Mouse (Mus musculus) small intestine, adult 2 months (tissue): ENCODE measurements around the gene Hoxd8. TPM values are rescaled to one million over a fixed set of nuclear protein-coding genes. Genes with fewer than 3 reads are reported as not detected.

Source experiments
- H3K27ac ChIP-seq: fragments of 200-500 bp; 2 replicates; pipeline ENCODE4 v1.5.1; 2012; ENCODE audit warnings: low read depth, low read length, control low read depth, inconsistent platforms; ENCODE audit not compliant: insufficient read depth
- H3K27me3 ChIP-seq: fragments of 200-500 bp; 2 replicates; pipeline ENCODE4 v1.6.1; 2012; ENCODE audit warnings: mild to moderate bottlenecking, moderate library complexity, low read length, inconsistent platforms; ENCODE audit not compliant: control insufficient read depth, insufficient read depth
- H3K36me3 ChIP-seq: fragments of 200-500 bp; 2 replicates; pipeline ENCODE4 v1.6.1; 2012; ENCODE audit warnings: mild to moderate bottlenecking, low read length, control low read depth, inconsistent platforms; ENCODE audit not compliant: control insufficient read depth, insufficient read depth
- H3K4me1 ChIP-seq: fragments of 200-500 bp; 2 replicates; pipeline ENCODE4 v1.6.1; 2012; ENCODE audit warnings: low read length, inconsistent platforms, mixed read lengths; ENCODE audit not compliant: control insufficient read depth, insufficient read depth, insufficient read length
- H3K4me3 ChIP-seq: fragments of 200-500 bp; 2 replicates; pipeline ENCODE4 v1.5.1; 2012; ENCODE audit warnings: low read depth, mild to moderate bottlenecking, control low read depth, inconsistent platforms, low read length, moderate library complexity
- CTCF ChIP-seq: fragments of 200-500 bp; IDR thresholded peaks from 2 replicates; pipeline ENCODE4 v1.5.1; 2012; ENCODE audit warnings: low read depth, mild to moderate bottlenecking, control low read depth, inconsistent platforms, low read length, moderate library complexity, mixed read lengths; ENCODE audit not compliant: insufficient replicate concordance, insufficient read length; ENCODE audit errors: extremely low read depth
- POLR2A ChIP-seq: fragments of 200-500 bp; IDR thresholded peaks from 2 replicates; pipeline ENCODE4 v1.6.1; 2012; ENCODE audit warnings: low read depth, mild to moderate bottlenecking, control low read depth, inconsistent platforms, low read length, moderate library complexity
- WGBS: fragments of 180-500 bp; shearing (Covaris S2); methylation state at CpG from one replicate; pipeline ENCODE4 v1.1.7; 2018; 5-methylcytosine and 5-hydroxymethylcytosine counted together
- polyA plus RNA-seq: library from polyadenylated mRNA; depleted of rRNA; stranded (reverse); fragments of >200 nt; gene quantifications from 2 replicates; pipeline ENCODE4 v1.2.3, GENCODE M21; 2012; rRNA removed

The Hoxd8 gene
- polyA plus RNA-seq, result 0.60 and 3.1 TPM in 2 replicates

DNA sequence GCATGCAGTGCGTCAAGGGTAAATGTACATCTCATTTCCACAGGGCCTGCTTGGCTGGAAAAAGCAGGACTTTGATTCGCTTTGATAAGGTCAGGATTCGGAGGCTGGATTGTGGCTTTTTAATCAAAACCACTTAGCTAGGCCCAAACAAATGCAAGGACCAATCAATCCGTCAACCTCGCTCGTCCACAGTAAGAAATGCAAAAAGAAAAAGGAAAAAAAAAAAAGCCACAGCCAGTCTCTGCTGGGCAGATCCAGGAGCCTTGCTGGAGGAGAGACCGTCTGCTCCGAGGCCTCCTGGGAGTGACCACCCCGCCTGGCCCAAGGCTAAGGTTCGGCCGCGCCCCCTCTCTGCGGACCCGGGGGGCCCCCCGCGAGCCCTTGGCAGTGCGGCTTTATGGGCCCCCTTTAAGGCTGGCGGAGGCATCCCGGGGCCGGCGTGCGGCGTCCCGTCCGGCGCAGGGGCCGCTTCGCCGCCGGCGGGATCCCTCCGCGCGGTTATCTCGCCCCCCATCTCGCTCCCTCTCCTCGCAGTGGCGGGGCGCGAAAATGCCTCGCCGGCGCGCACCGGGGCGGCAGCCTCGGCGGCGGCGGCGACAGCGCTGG, at the start of gene Hoxd8:
Gene Hoxd8 (plus strand): TSS at position 223 of the 606 bp plus-strand sequence.
- H3K27me3 ChIP-seq, result peaks cover 71% of the 10 kb centered on the region
- H3K4me3 ChIP-seq, result peak within 1 kb of the TSS; percentile 63
- peaks cover 6% of the 10 kb centered on the region; the same call in 1 of the 2 replicates for H3K4me1 ChIP-seq
- H3K27ac ChIP-seq, result no peak within 1 kb of the TSS
- H3K36me3 ChIP-seq, result no peaks in the 10 kb centered on the region
- no peak for TF ChIP-seq POLR2A
- no peak for TF ChIP-seq CTCF
- 2% methylated on average over 52 of the region's 52 CpGs for WGBS

DNA sequence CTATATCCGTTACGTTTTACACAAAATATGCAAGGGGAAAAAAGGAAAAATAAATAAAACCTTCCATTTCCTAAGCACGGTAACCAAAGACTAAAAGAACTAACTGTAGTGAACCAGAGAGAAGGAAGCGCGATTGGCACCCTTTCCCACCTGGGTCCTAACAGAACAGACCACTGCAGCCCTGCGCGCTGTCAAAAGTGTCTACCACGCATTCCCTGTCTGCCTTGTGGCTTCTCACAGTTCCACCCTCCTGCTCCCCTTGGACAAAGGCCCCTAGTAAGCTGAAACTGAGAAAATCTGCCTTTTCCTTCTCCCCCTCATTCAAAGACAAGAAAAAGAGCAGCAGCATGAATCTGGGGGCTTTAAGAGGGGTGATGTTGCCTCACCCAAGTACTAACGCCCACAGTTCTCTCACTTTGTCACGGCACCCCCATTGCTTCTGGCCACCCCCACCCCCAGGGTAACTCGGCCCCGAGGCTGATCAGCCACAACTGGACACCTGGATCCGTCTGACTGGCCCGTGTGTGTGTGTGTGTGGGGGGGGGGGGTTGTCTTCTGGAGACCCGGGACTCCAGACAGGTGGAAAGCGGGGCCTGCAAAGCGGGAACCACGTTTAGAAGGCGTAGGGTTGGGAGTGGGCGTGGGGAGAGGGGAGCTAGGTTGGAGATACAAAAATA, 49.5 kb upstream of the Hoxd8 start:
- Histone ChIP-seq H3K36me3 (no peaks in the 10 kb centered on the region), H3K4me3 (no peak overlapping the region), H3K27ac (no peak overlapping the region), H3K4me1 (peaks cover 8% of the 10 kb centered on the region; the same call in 1 of the 2 replicates), H3K27me3 (peaks cover 83% of the 10 kb centered on the region)
- 13% methylated on average over 18 of the region's 20 CpGs for WGBS
- TF ChIP-seq CTCF, result no peak
- TF ChIP-seq POLR2A, result no peak

DNA sequence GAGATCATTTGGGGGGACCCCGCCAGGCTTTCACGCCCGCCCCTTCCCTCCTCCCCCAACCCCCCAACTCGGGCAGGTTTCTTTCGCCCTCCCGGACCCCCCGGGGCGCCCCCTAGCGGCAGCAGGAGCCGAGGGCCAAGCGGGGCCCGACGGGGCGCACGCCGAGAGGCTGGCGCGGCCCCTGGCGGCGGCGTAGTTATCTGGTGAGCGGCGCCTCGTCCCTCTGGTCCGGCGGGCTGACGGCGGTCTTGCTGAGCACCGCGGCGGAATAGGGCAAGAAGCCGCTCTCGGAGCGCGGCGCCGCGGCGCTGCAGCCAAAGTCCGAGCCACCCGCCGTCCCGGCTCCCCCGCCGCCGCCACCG, 49.0 kb upstream of the Hoxd8 start:
- Histone ChIP-seq H3K27me3 (peaks cover 81% of the 10 kb centered on the region), H3K4me1 (peaks cover 8% of the 10 kb centered on the region; the same call in 1 of the 2 replicates), H3K4me3 (peak overlapping the region; percentile 43; the same call in 1 of the 2 replicates), H3K36me3 (no peaks in the 10 kb centered on the region), H3K27ac (no peak overlapping the region)
- WGBS, result 2% methylated on average over 39 of the region's 47 CpGs
- TF ChIP-seq POLR2A (no peak), CTCF (no peak)

DNA sequence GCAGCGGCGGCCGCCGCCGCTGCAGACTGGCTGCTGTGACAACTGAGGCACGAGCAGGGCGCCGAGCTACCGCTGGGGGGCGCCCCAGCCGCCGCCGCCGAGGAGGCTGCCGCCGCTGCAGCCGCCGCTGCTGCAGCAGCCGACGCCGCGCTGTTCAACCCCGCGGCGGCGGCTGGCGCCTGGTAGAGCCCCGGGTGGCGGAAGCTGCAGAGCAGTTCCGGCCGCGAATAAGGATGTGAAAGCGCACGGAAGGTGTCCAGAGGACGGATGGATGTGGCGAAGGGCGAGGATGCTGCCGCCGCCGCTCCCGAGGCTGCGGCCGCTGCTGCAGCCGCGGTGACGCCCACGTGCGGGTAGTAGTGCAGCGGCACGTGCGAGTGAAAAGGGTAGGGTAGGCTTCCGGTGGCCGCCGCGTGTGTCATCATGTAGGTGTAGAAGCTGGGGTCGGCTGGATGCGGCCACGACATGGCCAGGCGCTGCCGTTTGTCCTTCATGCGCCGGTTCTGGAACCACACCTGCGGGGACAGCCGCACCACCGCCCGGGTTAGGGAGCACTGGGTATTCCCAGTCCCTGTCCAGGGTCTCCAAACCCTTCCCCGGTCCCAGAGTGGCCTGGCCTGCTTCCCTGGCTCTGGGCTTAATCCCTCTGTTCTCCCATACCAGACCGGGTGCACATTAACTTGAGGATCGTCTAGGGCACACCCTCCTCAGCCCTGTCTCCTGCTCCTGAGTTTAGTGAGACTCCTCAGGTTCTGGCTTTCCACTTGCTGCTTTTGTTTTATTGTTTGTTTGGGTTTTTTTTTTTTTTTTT, 48.4 kb upstream of the Hoxd8 start:
- H3K4me1 ChIP-seq, result peaks cover 8% of the 10 kb centered on the region; the same call in 1 of the 2 replicates
- no peaks in the 10 kb centered on the region for H3K36me3 ChIP-seq
- TF ChIP-seq CTCF, result no peak
- no peak for TF ChIP-seq POLR2A
- H3K27me3 ChIP-seq, result peaks cover 83% of the 10 kb centered on the region
- H3K4me3 ChIP-seq, result peak overlapping the region; percentile 43
- WGBS, result 1% methylated on average over 67 of the region's 69 CpGs
- H3K27ac ChIP-seq, result no peak overlapping the region

DNA sequence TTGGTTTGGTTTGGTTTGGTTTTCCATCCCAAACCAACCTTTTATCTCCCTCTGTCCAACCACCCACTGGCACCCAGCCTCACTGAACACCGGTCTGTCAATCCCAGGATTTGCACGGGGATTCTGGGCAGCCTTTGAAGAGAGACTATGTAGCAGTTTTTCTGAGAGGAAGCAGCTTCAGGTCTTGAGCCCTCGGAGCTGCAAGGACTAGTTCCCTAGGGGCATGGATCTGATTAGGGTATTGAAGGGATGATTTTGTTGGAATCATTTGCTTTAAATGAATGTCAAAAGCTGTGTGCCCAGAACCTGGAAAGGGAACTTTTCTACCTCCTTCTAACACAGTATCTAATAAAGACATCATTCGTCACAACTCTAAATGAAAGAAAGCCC, 47.8 kb upstream of the Hoxd8 start:
- Histone ChIP-seq H3K27ac (no peak overlapping the region), H3K36me3 (no peaks in the 10 kb centered on the region), H3K4me1 (peaks cover 8% of the 10 kb centered on the region; the same call in 1 of the 2 replicates), H3K27me3 (peaks cover 85% of the 10 kb centered on the region), H3K4me3 (no peak overlapping the region)
- TF ChIP-seq CTCF (no peak), POLR2A (no peak)
- WGBS, result 11% methylated on average over 4 of the region's 4 CpGs

DNA sequence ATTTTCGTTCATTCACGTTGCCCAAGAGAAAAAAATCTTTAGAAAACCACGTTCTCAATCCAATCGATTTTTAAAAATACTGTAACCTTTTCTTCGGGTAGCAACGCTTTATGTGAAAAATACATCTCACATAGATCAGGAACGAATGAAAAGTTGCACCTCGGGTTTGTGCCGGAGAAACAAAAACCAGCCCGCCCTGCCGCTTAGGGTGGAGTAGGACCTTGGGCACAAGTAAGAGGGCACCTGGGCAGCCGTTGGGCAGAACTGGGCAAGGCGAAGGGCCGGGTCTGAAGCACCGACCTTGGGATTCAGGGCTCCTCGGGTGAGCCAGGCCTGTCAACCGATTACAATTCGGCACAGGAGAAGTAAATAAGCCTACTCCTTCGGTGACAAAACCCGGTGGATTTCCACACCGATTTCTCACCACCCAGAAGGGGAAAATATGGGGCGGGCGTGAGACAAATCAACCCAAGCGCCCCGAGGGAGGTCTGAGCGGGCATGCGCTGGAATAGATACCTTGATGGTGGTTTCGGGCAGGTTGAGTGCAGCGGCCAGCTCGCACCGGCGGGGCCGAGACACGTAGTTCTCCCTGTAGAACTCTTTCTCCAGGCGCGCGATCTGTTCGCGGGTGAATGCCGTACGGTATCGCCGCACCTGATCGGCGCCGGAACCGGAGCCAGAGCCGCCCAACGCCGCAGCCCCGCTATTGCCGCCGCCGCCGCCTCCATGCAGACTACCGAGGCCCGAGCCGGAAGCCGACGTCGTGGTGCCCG, 47.0 kb upstream of the Hoxd8 start:
- Histone ChIP-seq H3K27me3 (peaks cover 87% of the 10 kb centered on the region), H3K4me3 (peak overlapping the region; percentile 27), H3K4me1 (peaks cover 8% of the 10 kb centered on the region; the same call in 1 of the 2 replicates), H3K36me3 (no peaks in the 10 kb centered on the region), H3K27ac (no peak overlapping the region)
- TF ChIP-seq CTCF (no peak), POLR2A (no peak)
- 5% methylated on average over 62 of the region's 62 CpGs for WGBS
